Mouse (Mus musculus) spleen, adult 2 months (tissue): ENCODE measurements around the gene Bag2.

Experiments used
- CTCF ChIP-seq: fragments of 200-500 bp; IDR thresholded peaks from 2 replicates; pipeline ENCODE4 v1.5.1; 2011; ENCODE audit warnings: mild to moderate bottlenecking, inconsistent platforms; ENCODE audit not compliant: insufficient read depth, insufficient read length, insufficient replicate concordance; ENCODE audit errors: extremely low read depth
- POLR2A ChIP-seq: fragments of 200-500 bp; IDR thresholded peaks from 2 replicates; pipeline ENCODE4 v1.6.1; 2011; ENCODE audit warnings: low read depth, low read length, inconsistent platforms

DNA sequence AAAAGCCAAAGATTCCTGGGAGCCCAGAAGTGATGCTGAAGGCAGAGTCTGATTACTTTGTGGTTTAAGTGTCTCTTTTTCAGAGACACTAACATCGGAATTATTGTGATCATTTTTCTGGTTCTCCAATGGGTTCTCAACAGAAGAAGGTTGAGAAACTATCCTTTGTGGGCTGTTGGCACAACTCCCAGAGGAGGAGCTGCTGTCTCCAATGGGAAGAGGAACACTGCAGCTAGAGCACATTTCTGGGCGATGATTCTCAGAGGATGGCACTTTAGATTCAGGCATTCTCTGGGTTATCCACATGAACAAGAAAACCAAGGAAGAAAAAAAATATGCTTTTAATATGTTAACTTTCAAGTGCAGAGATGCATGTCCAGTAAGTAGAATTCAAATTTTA, 45.7 kb upstream of the Bag2 start:
- TF ChIP-seq CTCF = no peak
- TF ChIP-seq POLR2A = no peak
